Mouse (Mus musculus) limb, embryonic 15.5 days (tissue): Measurements from ENCODE around the gene Lin7a. TPM values are rescaled to one million over a fixed set of nuclear protein-coding genes. Genes with fewer than 3 reads are reported as not detected.

Experiments used
- ATAC-seq: fragments of 200-750 bp; cut with Nextera tagmentation; 2 replicates; pipeline ENCODE4 v1.8.0; 2017; ENCODE audit warnings: low read depth, moderate TSS enrichment; ENCODE audit not compliant: insufficient number of reproducible peaks, low FRiP score, low TSS enrichment
- H3K27ac ChIP-seq: fragments of 300-500 bp; sonication (generic); 2 replicates; pipeline ENCODE4 v1.5.1; 2015; ENCODE audit warnings: moderate library complexity, mild to moderate bottlenecking, inconsistent platforms
- H3K27me3 ChIP-seq: fragments of 300-500 bp; sonication (generic); 2 replicates; pipeline ENCODE4 v1.6.1; 2015; ENCODE audit warnings: inconsistent platforms
- H3K36me3 ChIP-seq: fragments of 300-500 bp; sonication (generic); 2 replicates; pipeline ENCODE4 v1.6.1; 2015; ENCODE audit warnings: inconsistent platforms
- H3K4me1 ChIP-seq: fragments of 300-500 bp; sonication (generic); 2 replicates; pipeline ENCODE4 v1.6.1; 2015; ENCODE audit warnings: inconsistent platforms
- H3K4me2 ChIP-seq: fragments of 300-500 bp; sonication (generic); 2 replicates; pipeline ENCODE4 v1.6.1; 2015; ENCODE audit warnings: mild to moderate bottlenecking, inconsistent platforms
- H3K4me3 ChIP-seq: fragments of 300-500 bp; sonication (generic); 2 replicates; pipeline ENCODE4 v1.5.1; 2015; ENCODE audit warnings: mild to moderate bottlenecking, inconsistent platforms
- H3K9ac ChIP-seq: fragments of 300-500 bp; sonication (generic); 2 replicates; pipeline ENCODE4 v1.6.1; 2015; ENCODE audit warnings: inconsistent platforms
- H3K9me3 ChIP-seq: fragments of 300-500 bp; sonication (generic); 2 replicates; pipeline ENCODE4 v1.6.1; 2016; ENCODE audit warnings: inconsistent platforms
- WGBS: fragments of 180-500 bp; shearing (Covaris S2); methylation state at CpG from one replicate; pipeline ENCODE4 v1.1.7; 2015; 5-methylcytosine and 5-hydroxymethylcytosine counted together
- polyA plus RNA-seq: library from polyadenylated mRNA; unstranded; fragments of >200 nt; fragmentation: Nextera tagmentation; extraction: Ambion mirVana; gene quantifications from 2 replicates; pipeline ENCODE4 v1.2.1, GENCODE M21; 2015

Lin7a gene
- polyA plus RNA-seq, 1 experiment from 2014 or later = 4.5 TPM

- H3K4me1 ChIP-seq = no peaks in the 10 kb centered on the region
- 32% methylated on average over 5 of the region's 5 CpGs for WGBS
- H3K27ac ChIP-seq = no peak overlapping the region
- no peaks in the 10 kb centered on the region for H3K36me3 ChIP-seq
- H3K27me3 ChIP-seq = no peaks in the 10 kb centered on the region
- H3K9me3 ChIP-seq = no peaks in the 10 kb centered on the region
- no peak overlapping the region for H3K4me2 ChIP-seq
- no peak overlapping the region for H3K9ac ChIP-seq
- H3K4me3 ChIP-seq = no peak overlapping the region
- ATAC-seq = no peak
Measured at GRCm38 (mm10) chr10:107436967-107437366, 165.5 kb downstream of the Lin7a start.

- H3K27ac ChIP-seq = no peak overlapping the region
- no peaks in the 10 kb centered on the region for H3K27me3 ChIP-seq
- no peaks in the 10 kb centered on the region for H3K36me3 ChIP-seq
- WGBS = 11% methylated on average over 4 of the region's 4 CpGs
- no peak overlapping the region for H3K9ac ChIP-seq
- H3K4me3 ChIP-seq = no peak overlapping the region
- no peaks in the 10 kb centered on the region for H3K4me1 ChIP-seq
- no peaks in the 10 kb centered on the region for H3K9me3 ChIP-seq
- no peak overlapping the region for H3K4me2 ChIP-seq
- no peak for ATAC-seq
Measured at GRCm38 (mm10) chr10:107442781-107443180, 171.3 kb downstream of the Lin7a start.

DNA sequence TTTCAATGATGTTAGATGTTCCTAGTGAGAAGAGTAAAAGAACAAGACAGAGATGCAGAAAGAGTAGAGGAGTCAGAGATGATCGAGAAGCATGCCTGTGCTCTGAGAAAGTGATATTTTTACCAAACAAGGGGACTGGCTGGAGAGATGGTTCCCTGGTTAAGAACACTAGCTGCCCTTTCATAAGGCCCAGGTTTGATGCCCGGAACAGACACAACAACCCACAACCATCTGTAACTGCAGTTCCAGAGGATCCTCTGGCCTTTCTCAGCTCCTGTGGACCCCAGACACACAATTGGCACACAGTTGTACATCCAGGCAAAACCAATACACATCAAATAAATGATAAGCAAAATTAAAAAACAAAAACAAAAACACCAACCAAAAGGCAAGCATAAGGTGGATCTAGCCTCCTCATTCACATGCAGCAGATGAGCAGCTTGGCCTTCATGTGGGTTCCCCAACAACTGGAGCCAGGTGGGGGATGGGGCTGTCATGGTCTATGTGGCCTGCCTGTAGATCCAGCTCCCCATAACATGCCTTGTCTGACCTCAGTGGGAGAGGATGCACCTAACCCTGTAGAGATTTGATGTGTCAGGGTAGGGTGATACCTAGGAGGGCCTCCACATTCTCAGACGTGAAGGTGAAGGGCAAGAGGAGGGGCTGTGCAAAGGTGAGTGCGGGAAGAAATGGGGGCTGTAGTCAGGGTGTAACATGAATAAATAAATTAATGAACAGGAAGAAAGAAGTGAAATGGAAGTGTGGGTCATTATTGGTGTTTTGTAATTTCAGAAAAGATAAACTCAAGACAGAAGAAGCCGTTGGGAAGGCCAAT, 178.2 kb downstream of the Lin7a start:
- no peaks in the 10 kb centered on the region for H3K27me3 ChIP-seq
- WGBS = 88% methylated on average over 5 of the region's 5 CpGs
- no peaks in the 10 kb centered on the region for H3K4me1 ChIP-seq
- ATAC-seq = no peak
- no peak overlapping the region for H3K27ac ChIP-seq
- H3K36me3 ChIP-seq = no peaks in the 10 kb centered on the region
- H3K4me3 ChIP-seq = no peak overlapping the region
- H3K9ac ChIP-seq = no peak overlapping the region
- H3K4me2 ChIP-seq = no peak overlapping the region
- no peaks in the 10 kb centered on the region for H3K9me3 ChIP-seq

DNA sequence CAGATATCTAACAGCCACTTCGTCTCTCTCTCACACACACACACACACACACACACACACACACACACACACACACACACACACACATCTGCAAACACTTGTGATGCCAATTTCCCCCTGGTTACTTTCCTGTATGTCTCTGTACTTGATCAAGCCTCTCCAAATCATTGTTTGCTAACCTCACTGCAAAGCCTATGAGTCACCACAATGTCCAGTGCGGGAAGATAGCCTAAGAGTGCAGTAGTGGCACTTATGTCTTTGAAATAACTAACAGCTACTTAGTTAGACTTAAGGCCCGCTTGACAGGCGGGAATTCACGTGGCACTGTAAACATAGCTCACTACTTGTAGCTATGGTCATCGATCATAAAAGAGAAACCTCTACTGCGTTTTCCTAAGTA, 196.3 kb downstream of the Lin7a start:
- H3K4me1 ChIP-seq = no peaks in the 10 kb centered on the region
- H3K9me3 ChIP-seq = no peaks in the 10 kb centered on the region
- no peak overlapping the region for H3K9ac ChIP-seq
- no peaks in the 10 kb centered on the region for H3K36me3 ChIP-seq
- 81% methylated on average over 7 of the region's 7 CpGs for WGBS
- H3K4me3 ChIP-seq = no peak overlapping the region
- no peak overlapping the region for H3K4me2 ChIP-seq
- H3K27ac ChIP-seq = no peak overlapping the region
- H3K27me3 ChIP-seq = no peaks in the 10 kb centered on the region
- ATAC-seq = no peak

Other genes with a start within 250 kb of the Lin7a start
- 2.5 and 2.6 TPM in 2 replicates for gene Acss3, start 148.0 kb upstream of the Lin7a start, polyA plus RNA-seq
- 12.5 and 23.7 TPM in 2 replicates for gene Myf5, start 214.4 kb downstream of the Lin7a start, polyA plus RNA-seq
- gene Myf6, start 223.1 kb downstream of the Lin7a start, polyA plus RNA-seq = 5.9 and 28.8 TPM in 2 replicates